Mouse (Mus musculus) heart, postnatal 0 days (tissue): ENCODE measurements around the gene C530008M17Rik. TPM values are rescaled to one million over a fixed set of nuclear protein-coding genes. Genes with fewer than 3 reads are reported as not detected.

Source experiments
- ATAC-seq: fragments of 200-750 bp; cut with Nextera tagmentation; 2 replicates; pipeline ENCODE4 v1.8.0; 2017; ENCODE audit warnings: low read depth, moderate number of reproducible peaks, moderate library complexity; ENCODE audit not compliant: insufficient read depth
- DNase-seq: peaks from one replicate; pipeline ENCODE4 v3.0.0-alpha.2; 2016; ENCODE audit warnings: low spot score
- H3K27ac ChIP-seq: fragments of 300-500 bp; sonication (generic); 2 replicates; pipeline ENCODE4 v1.5.1; 2014; ENCODE audit warnings: low read depth, mild to moderate bottlenecking
- H3K27me3 ChIP-seq: fragments of 300-500 bp; sonication (generic); 2 replicates; pipeline ENCODE4 v1.6.1; 2014; ENCODE audit warnings: low read length, mixed read lengths; ENCODE audit not compliant: control insufficient read depth, insufficient read depth
- H3K36me3 ChIP-seq: fragments of 300-500 bp; sonication (generic); replicated peaks from 2 replicates; pipeline ENCODE4 v1.6.1; 2014; ENCODE audit warnings: low read length, mixed read lengths; ENCODE audit not compliant: control insufficient read depth, insufficient read depth
- H3K4me1 ChIP-seq: fragments of 300-500 bp; sonication (generic); 2 replicates; pipeline ENCODE4 v1.6.1; 2014; ENCODE audit warnings: antibody characterized with exemption; ENCODE audit not compliant: control insufficient read depth, insufficient read depth
- H3K4me2 ChIP-seq: fragments of 300-500 bp; sonication (generic); 2 replicates; pipeline ENCODE4 v1.6.1; 2014; ENCODE audit warnings: low read depth, mild to moderate bottlenecking, low read length, moderate library complexity
- H3K4me3 ChIP-seq: fragments of 300-500 bp; sonication (generic); 2 replicates; pipeline ENCODE4 v1.5.1; 2014; ENCODE audit warnings: low read depth, low read length
- H3K9ac ChIP-seq: fragments of 300-500 bp; sonication (generic); replicated peaks from 2 replicates; pipeline ENCODE4 v1.6.1; 2014; ENCODE audit warnings: low read depth, low read length, mixed read lengths
- H3K9me3 ChIP-seq: fragments of 300-500 bp; sonication (generic); replicated peaks from 2 replicates; pipeline ENCODE4 v1.6.1; 2016; ENCODE audit warnings: low read length; ENCODE audit not compliant: control insufficient read depth
- CTCF ChIP-seq: IDR thresholded peaks from 2 replicates; pipeline ENCODE4 v1.5.1; 2016; ENCODE audit warnings: antibody characterized with exemption, control low read depth, low read depth
- EP300 ChIP-seq: IDR thresholded peaks from 2 replicates; pipeline ENCODE4 v1.6.1; 2016; ENCODE audit warnings: antibody characterized with exemption, low read depth
- WGBS: fragments of 180-500 bp; shearing (Covaris S2); extraction: QIAGEN DNeasy Blood & Tissue Kit; methylation state at CpG from one replicate; pipeline ENCODE4 v1.1.7; 2014; 5-methylcytosine and 5-hydroxymethylcytosine counted together
- polyA plus RNA-seq: library from polyadenylated mRNA; unstranded; fragments of >200 nt; fragmentation: Nextera tagmentation; extraction: Ambion mirVana; gene quantifications from 2 replicates; pipeline ENCODE4 v1.2.1, GENCODE M21; 2015
- total RNA-seq: library from RNA; depleted of rRNA; stranded (reverse); fragments of >200 nt; gene quantifications from 2 replicates; pipeline ENCODE4 v1.2.3, GENCODE M21; 2014; ENCODE audit warnings: low replicate concordance

Gene C530008M17Rik
- total and polyA plus RNA-seq, 2 experiments from 2014 or later, result 7.3 to 18.8 TPM

DNA sequence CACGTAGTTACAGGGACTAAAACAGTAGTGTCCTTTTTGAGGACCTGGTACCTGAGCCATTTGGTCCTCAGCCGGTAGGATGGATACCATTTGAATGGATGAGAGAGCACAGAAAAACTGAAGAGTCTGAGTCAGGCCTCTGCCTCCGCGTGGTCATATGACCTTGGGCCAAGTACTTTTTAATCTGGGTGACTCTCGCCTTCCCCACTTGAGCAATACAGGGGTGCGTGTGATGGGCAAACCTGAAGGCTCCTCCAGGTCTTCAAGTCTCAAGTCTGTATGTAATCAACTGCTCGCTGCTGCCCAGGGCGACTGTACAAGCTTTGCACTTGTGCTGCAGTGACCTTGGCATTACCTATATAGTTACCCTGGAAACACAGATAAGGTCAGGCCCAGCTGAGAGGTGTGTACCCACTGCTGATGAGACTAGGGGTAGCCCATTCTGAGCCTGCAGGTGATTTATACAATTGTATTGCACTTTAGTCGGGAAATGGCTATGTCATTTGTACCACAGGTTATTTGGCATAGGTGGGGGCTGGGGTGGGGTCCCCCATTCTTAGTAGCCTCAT is 187.6 kb downstream of the C530008M17Rik start:
- 55% methylated on average over 9 of the region's 9 CpGs for WGBS
- no peaks in the 10 kb centered on the region for H3K27me3 ChIP-seq
- no peak overlapping the region for H3K4me2 ChIP-seq
- DNase-seq, result no peak
- no peaks in the 10 kb centered on the region for H3K36me3 ChIP-seq
- no peak overlapping the region for H3K4me3 ChIP-seq
- 0 out of 2 replicates have a peak, but pooled peaks have one; percentile 44 for ATAC-seq
- no peak overlapping the region for H3K9ac ChIP-seq
- no peak for TF ChIP-seq CTCF
- TF ChIP-seq EP300, result no peak
- H3K27ac ChIP-seq, result no peak overlapping the region
- H3K4me1 ChIP-seq, result peaks cover 4% of the 10 kb centered on the region; the same call in 1 of the 2 replicates
- no peaks in the 10 kb centered on the region for H3K9me3 ChIP-seq

GRCm38 (mm10) chr5:76844618-76845186 is 188.4 kb downstream of the C530008M17Rik start:
- DNase-seq (no peak), ATAC-seq (no peak)
- Histone ChIP-seq H3K27me3 (no peaks in the 10 kb centered on the region), H3K27ac (no peak overlapping the region), H3K9me3 (no peaks in the 10 kb centered on the region), H3K4me2 (no peak overlapping the region), H3K36me3 (no peaks in the 10 kb centered on the region), H3K9ac (no peak overlapping the region), H3K4me3 (no peak overlapping the region), H3K4me1 (peaks cover 4% of the 10 kb centered on the region; the same call in 1 of the 2 replicates)
- no peak for TF ChIP-seq CTCF
- no peak for TF ChIP-seq EP300
- WGBS, result 59% methylated on average over 14 of the region's 14 CpGs

DNA sequence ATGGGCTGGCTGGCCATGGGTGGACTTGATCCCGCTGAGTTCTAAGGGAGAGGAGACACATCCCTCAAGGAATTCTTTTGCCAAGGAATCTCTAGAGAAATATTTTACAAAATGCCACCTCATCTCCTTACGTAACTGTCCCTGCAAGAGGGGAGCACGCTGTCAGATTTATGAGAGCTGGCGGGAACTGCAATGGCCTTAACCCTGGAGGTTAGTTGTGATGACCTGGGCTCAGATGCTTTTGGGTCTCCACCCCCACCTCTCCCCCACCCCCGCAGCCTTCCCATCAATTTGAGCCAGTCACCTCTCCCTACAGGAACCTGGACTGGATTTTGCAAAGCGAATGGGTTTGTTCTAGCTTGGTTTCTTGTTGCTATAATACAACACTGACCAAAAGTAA is 190.8 kb downstream of the C530008M17Rik start:
- Histone ChIP-seq H3K9ac (no peak overlapping the region), H3K27ac (no peak overlapping the region), H3K36me3 (no peaks in the 10 kb centered on the region), H3K27me3 (no peaks in the 10 kb centered on the region), H3K9me3 (no peaks in the 10 kb centered on the region), H3K4me2 (no peak overlapping the region), H3K4me3 (no peak overlapping the region), H3K4me1 (peaks cover 4% of the 10 kb centered on the region; the same call in 1 of the 2 replicates)
- ATAC-seq (no peak), DNase-seq (no peak)
- TF ChIP-seq EP300 (no peak), CTCF (no peak)
- 86% methylated on average over 6 of the region's 6 CpGs for WGBS

DNA sequence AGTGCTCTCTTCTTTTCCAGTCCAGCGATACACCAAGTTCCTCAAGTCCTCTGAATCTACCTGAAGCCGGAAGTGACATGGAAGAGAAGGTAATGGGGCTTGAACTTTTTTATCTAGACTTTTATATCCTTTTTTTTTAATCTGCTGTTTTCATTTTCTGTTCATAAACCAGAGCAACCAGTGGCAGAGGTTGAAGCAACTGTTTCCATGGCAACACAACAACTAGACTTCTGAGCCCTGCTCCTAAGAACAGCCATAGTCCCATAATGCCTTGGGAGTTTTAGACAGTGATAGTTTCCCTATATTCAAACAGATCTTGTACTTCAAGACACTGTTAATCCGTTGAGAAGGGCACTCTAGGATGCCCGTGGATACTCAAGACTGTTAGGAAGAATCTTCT is 195.0 kb downstream of the C530008M17Rik start:
- H3K27me3 ChIP-seq, result no peaks in the 10 kb centered on the region
- H3K36me3 ChIP-seq, result no peaks in the 10 kb centered on the region
- no peak overlapping the region for H3K27ac ChIP-seq
- TF ChIP-seq EP300 (no peak), CTCF (no peak)
- no peak overlapping the region for H3K4me3 ChIP-seq
- H3K4me1 ChIP-seq, result no peaks in the 10 kb centered on the region
- no peak for ATAC-seq
- H3K4me2 ChIP-seq, result no peak overlapping the region
- no peak overlapping the region for H3K9ac ChIP-seq
- H3K9me3 ChIP-seq, result no peaks in the 10 kb centered on the region
- DNase-seq, result no peak
- WGBS, result 83% methylated on average over 4 of the region's 4 CpGs

DNA sequence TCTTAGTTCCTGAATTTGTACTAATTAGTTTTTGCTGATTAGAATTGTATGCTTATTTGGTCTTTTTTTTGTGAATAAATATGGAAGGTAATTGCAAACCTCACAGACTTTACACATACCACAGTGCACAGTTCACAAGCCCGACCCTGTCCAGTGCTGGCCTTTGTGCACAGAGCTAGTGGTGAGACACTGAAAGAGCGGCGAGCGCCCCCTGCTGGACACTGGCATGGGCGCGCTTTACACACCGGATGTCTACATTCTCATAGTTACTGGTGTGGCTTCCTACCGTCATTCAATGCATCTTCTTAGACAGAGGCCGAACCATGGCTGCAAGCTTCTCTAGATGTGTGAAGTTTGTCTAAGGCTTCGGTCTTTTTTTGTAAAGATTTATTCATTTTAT is 197.2 kb downstream of the C530008M17Rik start:
- Histone ChIP-seq H3K4me3 (no peak overlapping the region), H3K27ac (no peak overlapping the region), H3K27me3 (peaks cover 16% of the 10 kb centered on the region; the same call in 1 of the 2 replicates), H3K4me2 (no peak overlapping the region), H3K36me3 (no peaks in the 10 kb centered on the region), H3K9ac (no peak overlapping the region), H3K4me1 (peaks cover 7% of the 10 kb centered on the region; the same call in 1 of the 2 replicates), H3K9me3 (no peaks in the 10 kb centered on the region)
- peak; percentile 71 for ATAC-seq
- 12% methylated on average over 10 of the region's 10 CpGs for WGBS
- TF ChIP-seq CTCF, result peak; percentile 89
- TF ChIP-seq EP300, result no peak
- peak; percentile 63 for DNase-seq
